Mouse (Mus musculus) gastrocnemius, postnatal 4 days (tissue): ENCODE data around the gene 2210016F16Rik. TPM values are rescaled to one million over a fixed set of nuclear protein-coding genes. Genes with fewer than 3 reads are reported as not detected.
"Not testable (repeated sequence)": the region's sequence is repeated elsewhere in the genome, so short reads cannot be mapped to it uniquely, and the experiment has no call there.

ENCODE experiments used
- DNase-seq, 2 experiments: peaks; one replicate each; pipeline ENCODE4 v3.0.0; 2021 to 2022; ENCODE audit warnings: low spot score in 2 of 2, mixed read lengths in 2 of 2
- microRNA-seq: library from miRNA; unstranded; fragments of <30 nt; microRNA quantifications from one replicate; pipeline ENCODE4 v1.2.0, GENCODE M21; 2021
- total RNA-seq, 2 experiments: library from RNA; stranded (reverse); gene quantifications; 2 replicates each; pipeline ENCODE4 v1.2.3; 2021

The 2210016F16Rik gene
- total RNA-seq, 2 experiments from 2014 or later = 15.1 to 16.9 TPM

DNA sequence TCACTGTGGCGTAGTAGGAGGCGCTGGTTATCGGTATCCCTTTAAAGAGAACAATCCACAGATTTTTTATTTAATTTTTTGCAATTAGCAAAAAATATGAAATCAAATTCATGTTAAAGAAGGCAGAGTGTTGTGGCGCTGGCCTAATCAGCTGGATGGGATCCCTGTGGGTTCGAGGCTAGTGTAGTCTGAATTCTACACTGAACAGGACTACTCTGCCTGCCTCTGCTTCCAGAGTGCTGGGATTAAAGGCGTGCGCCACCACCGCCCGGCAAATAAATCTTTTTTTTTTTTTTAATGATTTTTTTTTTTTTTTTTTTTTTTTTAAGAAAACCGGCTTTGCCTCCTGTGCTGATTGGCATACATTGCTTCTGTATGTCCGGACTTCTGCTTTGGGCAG, 654 bp downstream of the 2210016F16Rik start:
- DNase-seq = no peak

DNA sequence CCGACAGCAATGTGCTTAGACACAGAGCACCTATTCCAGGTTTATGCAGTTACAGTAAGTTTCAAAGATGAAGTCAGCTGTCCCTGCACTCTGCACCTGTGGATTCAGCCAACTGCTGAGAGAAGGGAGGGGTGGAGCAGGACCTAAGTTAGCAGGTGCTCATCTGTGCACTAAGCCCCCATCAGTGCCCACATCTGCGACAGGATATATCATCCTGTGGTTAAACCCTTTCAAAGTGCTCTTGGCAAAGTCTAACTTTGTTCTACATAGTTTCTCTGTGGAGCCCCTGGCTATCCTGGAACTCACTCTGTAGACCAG, 11.9 kb downstream of the 2210016F16Rik start:
- DNase-seq = no peak

DNA sequence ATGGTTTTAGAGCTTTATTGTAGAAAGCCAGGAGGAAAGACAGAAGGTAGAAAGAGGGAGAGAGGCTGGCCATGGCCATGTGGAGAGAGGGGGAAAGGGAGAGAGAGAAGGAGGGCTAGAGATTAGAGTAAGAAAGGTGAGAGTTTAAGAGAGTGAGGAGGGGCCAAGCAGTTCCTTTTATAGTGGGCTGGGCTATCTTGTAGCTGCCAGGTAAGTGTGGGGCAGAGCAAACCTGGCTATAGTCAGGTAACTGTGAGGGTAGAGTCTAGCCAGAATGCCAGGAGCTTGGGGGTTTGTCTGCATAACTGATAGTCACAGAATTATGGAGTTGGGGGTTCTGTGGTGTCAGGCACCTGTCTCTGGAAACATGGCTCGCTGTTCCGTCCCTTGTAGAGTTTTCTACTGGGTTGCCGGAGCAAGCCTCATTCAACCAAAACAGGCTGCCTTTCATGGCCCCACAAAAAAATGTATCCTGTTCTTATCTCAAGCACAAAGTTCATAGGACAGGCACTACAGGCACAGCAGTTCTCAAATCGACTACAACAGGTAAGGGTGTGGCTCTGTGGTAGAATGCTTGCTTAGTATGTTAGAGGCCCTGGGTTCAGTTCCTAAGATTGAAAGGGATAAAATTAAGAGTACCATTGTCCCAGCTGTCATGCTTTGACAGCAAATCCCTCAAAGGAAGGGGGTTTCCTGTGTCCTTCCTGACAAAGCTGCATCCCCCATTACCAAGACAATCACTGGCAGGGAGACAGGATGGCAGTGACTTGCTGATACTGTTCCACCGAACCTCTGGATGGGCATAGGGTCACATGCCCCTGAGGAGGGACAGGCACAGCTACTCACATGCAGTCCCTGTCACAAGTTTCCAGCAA, 12.5 kb downstream of the 2210016F16Rik start:
- no peak for DNase-seq

DNA sequence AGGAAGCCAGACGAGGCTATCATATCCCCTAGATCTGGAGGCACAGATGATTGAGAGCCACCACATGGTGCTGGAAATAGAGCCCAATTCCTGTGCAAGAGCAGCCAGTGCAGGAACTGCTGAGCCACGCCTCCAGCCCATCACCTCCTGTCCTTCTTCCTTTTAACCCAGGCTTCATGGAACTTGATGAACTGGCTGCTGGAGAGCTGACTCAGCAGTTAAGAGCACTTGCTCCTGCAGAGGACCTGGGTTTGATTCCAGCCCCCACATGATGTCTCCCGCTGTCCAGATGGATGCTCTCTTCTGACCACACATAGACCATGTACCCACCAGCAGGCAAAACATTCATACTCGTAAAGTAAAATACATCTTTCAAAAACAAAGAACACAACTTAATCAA, 16.2 kb downstream of the 2210016F16Rik start:
- no peak for DNase-seq

DNA sequence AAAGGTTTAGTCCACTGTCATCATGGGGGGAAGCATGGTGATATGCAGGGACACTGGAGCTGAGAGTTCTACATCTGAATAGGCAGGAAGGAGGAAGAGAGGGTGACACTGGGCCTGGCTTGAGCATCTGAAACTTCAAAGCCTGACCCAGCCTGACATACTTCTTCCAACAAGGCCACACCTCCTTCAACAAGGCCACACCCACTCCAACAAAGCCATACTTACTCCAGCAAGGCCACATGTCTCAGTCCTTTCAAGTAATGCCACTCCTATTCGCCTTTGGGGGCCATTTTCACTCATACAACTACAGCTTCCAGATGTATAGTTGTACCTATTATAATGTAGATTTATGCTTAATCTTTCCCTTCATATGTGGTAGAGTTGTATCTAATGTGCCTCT, 17.4 kb downstream of the 2210016F16Rik start:
- no peak for DNase-seq

DNA sequence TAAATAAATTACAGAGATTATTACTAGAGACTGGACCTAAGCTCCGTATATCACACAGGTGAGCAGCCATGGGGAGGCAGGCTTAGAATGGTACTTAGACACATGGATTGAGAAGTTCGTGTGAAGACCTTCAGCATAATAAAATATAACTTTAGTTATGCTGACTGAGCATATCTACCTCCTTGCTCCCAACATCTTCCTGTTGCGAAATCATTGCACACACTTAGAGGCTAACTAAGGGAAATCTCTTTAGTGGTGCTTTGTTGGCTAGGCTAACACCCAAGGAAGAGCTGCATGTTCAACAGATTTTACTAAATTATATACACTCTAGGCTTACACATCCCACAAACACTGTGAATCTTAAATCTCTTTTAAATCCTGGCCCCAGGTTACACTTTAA, 18.7 kb downstream of the 2210016F16Rik start:
- no peak for DNase-seq

DNA sequence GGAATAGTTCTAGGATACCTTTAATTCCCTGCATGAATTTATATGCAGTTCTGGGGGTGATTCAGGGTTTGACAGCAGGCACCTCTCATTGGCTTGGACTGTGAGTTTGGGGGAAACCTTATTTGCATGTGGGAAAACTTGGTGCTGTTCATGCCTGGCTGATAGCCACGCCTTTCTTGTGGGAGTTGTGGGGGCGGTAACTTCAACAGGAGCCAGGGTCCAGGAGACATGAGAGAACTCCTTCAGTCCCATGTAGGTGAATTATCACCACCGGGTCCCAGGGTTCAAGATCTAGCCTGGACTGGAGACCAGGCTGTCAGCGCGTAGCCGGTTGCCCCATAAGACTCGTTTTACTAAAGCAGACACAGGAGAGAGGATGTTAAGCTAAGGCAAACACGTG, 19.8 kb downstream of the 2210016F16Rik start:
- not testable (repeated sequence) for DNase-seq

DNA sequence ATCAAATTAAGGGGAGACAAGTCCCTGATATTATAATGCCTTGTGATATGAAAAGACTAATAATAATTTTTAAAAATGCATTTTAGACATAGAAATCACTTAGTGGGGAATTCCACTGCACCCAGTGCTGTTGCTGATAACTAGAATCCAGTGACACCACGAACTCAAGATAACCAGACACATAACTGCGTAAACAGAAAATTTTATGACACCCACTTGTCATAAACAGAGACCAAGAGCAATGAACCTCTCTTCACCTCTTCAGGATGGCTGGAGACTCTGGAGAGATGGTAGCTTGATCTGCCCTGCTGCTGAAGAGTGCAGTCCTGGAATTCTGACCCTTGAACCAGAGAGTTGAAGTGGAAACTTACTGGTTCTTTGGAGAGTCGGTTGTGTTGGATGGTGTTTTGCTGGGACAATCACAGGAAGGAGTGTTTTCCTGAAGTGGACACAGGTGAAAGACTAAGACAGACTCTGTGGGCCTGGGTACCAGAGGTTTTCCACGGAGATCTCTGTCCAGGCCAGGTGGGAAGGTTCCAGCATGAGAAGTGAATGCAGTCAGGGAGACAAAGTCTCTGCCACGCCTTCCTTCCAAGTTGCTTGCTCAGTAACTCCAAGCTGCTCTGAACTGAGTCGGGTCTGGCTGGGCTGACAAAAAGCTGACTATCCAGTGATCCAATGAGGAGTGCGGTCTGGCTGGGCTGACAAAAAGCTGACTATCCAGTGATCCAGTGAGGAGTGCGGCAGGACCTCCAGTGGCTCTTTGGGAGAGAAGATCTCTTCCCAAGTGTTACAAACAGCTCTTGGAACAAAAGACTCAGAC, 20.5 kb downstream of the 2210016F16Rik start:
- DNase-seq = no peak

DNA sequence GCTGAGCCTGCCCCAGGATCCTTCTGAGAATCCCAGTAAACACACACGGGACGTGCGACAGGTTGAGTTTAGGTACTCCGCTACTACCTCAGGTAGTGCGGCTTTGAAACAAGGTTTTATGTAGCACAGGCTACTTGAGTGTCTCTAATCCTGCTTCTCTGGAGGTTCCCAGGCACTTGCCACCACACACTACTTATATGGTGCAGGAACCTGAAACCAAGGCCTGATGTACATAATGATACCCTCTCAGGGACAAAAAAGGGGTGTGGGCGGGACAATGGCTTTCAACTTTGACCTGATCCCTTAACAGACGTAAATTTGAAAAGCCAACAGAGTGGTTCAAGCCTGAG, 25.7 kb downstream of the 2210016F16Rik start:
- no peak for DNase-seq

DNA sequence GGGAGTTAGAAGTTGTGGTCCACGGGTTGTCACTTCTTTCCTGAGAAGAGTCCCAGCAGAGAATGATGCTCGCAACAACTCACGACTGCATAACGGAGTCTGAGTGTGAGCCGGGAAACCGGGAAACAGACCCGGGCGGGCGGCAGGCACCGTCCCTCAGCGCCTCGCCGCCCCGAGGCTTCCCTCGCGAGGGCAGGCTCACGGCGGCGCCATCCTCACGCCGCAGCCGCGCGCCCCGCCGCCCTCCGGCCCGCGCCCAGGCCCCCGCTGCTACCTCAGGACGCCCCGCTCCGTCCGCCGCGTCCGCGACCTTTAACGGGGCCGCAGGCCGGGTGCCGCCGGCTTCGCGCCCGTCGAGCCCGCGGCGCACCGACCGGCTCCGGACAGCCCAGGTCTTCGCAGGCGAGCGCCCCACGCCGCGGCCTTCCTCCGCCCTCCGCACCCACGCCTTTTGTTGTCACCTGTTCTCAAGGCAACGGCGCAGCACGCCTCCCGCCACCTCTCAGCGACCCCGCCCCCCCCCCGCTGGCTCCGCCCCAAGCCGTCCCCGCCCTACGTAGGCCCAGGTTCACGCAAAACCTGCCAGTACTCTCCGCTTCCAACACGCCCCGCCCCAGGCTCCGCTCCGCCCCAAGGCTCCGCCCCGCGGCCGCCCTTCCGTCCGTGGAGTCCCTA, 26.3 kb downstream of the 2210016F16Rik start, which contains the start of gene Kif27:
Kif27 (minus strand) TSS at position 494 of the 675 bp plus-strand sequence.
- DNase-seq = peak; percentile 59 to 77

DNA sequence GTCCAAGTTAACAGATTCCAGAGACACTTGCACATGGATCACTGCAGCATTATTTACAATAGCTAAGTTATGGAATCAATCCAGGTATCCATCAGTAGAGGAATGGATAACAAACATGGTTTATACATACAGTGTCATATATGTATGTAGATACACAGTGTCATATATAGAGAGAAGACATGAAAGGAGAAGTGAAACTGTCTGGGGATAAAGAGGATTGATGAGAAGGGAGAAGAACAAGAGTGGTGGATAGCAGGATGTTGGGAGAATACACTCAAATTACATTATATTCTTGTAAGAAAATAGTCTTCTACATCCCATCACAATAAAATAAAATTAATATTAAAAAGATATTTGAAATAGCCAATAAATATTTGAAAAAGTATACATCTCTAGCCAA, 32.0 kb downstream of the 2210016F16Rik start:
- no peak for DNase-seq

DNA sequence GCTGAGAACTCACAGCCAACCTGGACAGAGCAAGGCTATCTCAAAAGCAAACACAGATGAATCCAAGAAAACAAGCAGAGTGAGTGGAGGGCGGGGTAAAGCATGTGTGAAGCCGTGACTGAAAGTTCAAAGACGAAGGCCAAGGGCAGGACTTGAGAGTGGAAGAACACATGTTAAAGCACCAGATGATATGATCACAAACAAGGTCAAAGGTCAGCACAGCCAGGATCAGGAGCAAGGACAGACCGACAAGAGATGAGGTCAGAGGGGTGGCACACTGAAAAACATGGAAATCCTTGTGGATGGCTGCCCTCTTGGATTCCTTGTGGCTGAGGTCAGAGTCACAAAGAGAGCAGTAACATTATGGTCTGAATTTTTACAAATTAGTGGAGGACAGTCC, 34.4 kb downstream of the 2210016F16Rik start:
- DNase-seq = no peak

DNA sequence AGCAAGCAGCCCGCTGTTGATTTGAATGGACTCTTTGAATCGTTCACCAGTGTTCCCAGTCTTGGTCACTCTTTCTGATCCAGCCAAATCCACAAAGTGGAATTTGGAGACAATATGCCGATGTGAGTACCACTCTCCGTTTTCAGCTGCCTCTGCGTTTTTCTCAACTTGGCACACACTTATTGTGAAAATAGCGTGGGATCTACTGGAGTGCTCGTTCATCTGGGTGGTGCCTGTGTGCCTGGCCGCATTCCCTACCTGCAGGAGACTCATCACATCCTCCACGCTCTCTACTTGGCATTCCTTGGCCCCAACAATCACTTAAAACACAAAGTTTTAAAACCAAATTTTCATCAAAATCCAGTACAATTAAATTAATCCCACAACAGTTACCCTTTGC, 40.5 kb downstream of the 2210016F16Rik start:
- no peak for DNase-seq

DNA sequence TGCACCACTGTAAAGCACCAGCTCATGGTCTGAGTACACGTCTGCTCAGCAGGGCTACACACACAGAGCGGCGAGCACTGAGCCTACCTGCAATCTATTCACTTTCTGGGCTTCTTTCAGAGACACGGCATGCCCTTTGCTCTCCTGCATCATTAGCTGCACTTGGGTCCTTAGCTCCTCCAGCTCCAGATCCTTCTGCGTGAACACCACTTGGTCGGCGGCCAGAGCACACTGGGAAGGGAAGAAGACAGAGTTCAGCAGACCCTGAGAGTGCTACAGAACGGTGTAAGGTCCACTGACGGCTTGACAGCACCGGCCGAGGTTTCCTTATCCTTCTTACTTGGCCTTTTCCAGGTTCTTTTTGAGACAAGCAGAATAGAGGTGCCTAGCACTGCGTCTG, 47.6 kb downstream of the 2210016F16Rik start:
- no peak for DNase-seq

DNA sequence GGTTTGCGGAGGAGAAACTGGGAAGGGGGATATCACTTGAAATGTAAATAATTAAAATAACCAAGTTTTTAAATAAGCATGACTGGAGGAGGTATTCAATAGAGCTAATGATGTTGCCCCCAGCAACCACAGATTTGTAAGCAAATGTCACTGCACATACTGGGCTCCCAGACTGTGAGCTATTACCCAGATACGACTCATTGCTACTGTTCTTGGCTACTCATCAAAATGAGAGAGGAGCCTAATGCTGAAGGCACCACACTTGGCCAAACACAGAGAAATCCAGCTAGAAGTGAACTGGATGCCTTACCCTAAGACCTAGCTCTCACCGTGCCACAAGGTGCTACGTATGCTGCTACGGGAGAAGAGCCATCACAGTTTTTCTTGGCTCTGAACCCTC, 50.9 kb downstream of the 2210016F16Rik start:
- no peak for DNase-seq

Small RNA genes within 50 kb of the gene (microRNA-seq; reads per million reads assigned to microRNA genes)
- gene Mir7-1 = 21.2 reads per million, percentile 35 among the genes with 10 or more reads in this experiment

Other genes with a start within 250 kb of the 2210016F16Rik start
- gene Idnk, start 227.6 kb downstream of the 2210016F16Rik start, total RNA-seq = 10 to 100 TPM; 10.8 to 13.9 TPM
- 10 to 100 TPM; 66.4 to 70.1 TPM for gene Ubqln1, start 169.6 kb downstream of the 2210016F16Rik start, total RNA-seq
- 10 to 100 TPM; 35.1 to 40.8 TPM for gene Gkap1, start 109.5 kb downstream of the 2210016F16Rik start, total RNA-seq
- gene Kif27, start 26.1 kb downstream of the 2210016F16Rik start, total RNA-seq = 1 to 10 TPM in 1 of 2 experiments, under 1 TPM in 1; 0.81 to 1.0 TPM
- 10 to 100 TPM; 12.6 to 13.1 TPM for gene Rmi1, start 17.0 kb upstream of the 2210016F16Rik start, total RNA-seq
- 100 to 1,000 TPM; 661 to 709 TPM for gene Hnrnpk, start 18.1 kb upstream of the 2210016F16Rik start, total RNA-seq
- gene Slc28a3, start 225.7 kb upstream of the 2210016F16Rik start, total RNA-seq = not detected